Mouse (Mus musculus): ENCODE results near the gene Stx17. TPM values are rescaled to one million over a fixed set of nuclear protein-coding genes. Genes with fewer than 3 reads are reported as not detected.
A peak's percentile ranks its signal among the peaks of the same experiment; 100 is the strongest.

The Stx17 gene
- total RNA-seq, 1 experiment = 3.9 TPM

- H3K27ac ChIP-seq (ENCODE audit: insufficient read depth, low read depth, low read length, poor library complexity, severe bottlenecking) = no peak overlapping the region
- H3K4me1 ChIP-seq (ENCODE audit: control insufficient read depth in 2 of 2, insufficient read depth in 2 of 2, low read length in 2 of 2, poor library complexity in 1 of 2) = no peaks in the 10 kb centered on the region
- in situ Hi-C loops (cut with MboI; ENCODE audit: low sequenced_read_pairs in 2 of 2, unreplicated experiment in 2 of 2) = no loop called here
- no peaks in the 10 kb centered on the region for H3K9me3 ChIP-seq (ENCODE audit: control insufficient read depth, insufficient read depth, low read depth, low read length)
- no peak for DNase-seq (ENCODE audit: low read depth, low spot score)
- no peak for TF ChIP-seq ZNF384 (IDR thresholded peaks at IDR 0.05; ENCODE audit: low read depth, low read length)
- no peak for TF ChIP-seq MAFK (IDR thresholded peaks at IDR 0.05; ENCODE audit: insufficient read depth, low read depth, low read length)
- TF ChIP-seq CHD2 (IDR thresholded peaks at IDR 0.05; ENCODE audit: low read depth, low read length) = no peak
- no peak for TF ChIP-seq ZC3H11A (IDR thresholded peaks at IDR 0.05; ENCODE audit: borderline replicate concordance, low read depth, low read length)
- no peak for TF ChIP-seq HCFC1 (IDR thresholded peaks at IDR 0.05; ENCODE audit: borderline replicate concordance, insufficient read depth, low read length)
- no peak overlapping the region for H3K9ac ChIP-seq (ENCODE audit: insufficient read depth, low read depth, low read length, poor library complexity, severe bottlenecking)
- no peaks in the 10 kb centered on the region for H3K36me3 ChIP-seq (ENCODE audit: control insufficient read depth, insufficient read depth, low read length, poor library complexity, severe bottlenecking)
- H3K4me3 ChIP-seq (ENCODE audit: insufficient read depth in 1 of 2, low read depth in 1 of 2, low read length in 2 of 2, poor library complexity in 1 of 2, severe bottlenecking in 1 of 2) = no peak overlapping the region
Observed at GRCm38 (mm10) chr4:48197925-48198324, 73.2 kb downstream of the Stx17 start.

DNA sequence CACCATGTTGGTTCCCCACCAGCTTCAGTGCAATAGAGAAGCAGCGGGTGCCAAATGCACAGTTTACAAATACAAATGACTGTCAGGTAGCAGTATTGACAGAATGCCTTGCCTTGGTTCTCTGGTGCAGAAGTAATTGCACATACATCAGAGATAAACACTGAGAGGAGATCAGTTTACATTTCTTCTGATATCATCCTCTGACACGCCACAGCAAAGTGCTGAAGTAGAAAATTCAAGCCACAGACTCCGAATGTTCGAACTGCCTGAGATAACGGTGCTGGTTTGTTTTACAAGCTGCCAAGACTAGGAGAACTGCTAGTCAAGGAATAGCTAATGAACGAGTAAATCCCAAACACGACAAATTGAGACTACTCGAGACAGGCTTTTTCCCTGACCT lies 73.7 kb downstream of the Stx17 start:
- no peak for DNase-seq (ENCODE audit: low read depth, low spot score)
- Histone ChIP-seq H3K4me3 (ENCODE audit: insufficient read depth in 1 of 2, low read depth in 1 of 2, low read length in 2 of 2, poor library complexity in 1 of 2, severe bottlenecking in 1 of 2) (no peak overlapping the region), H3K9ac (ENCODE audit: insufficient read depth, low read depth, low read length, poor library complexity, severe bottlenecking) (no peak overlapping the region), H3K9me3 (ENCODE audit: control insufficient read depth, insufficient read depth, low read depth, low read length) (no peaks in the 10 kb centered on the region), H3K36me3 (ENCODE audit: control insufficient read depth, insufficient read depth, low read length, poor library complexity, severe bottlenecking) (no peaks in the 10 kb centered on the region), H3K27ac (ENCODE audit: insufficient read depth, low read depth, low read length, poor library complexity, severe bottlenecking) (no peak overlapping the region), H3K4me1 (ENCODE audit: control insufficient read depth in 2 of 2, insufficient read depth in 2 of 2, low read length in 2 of 2, poor library complexity in 1 of 2) (no peaks in the 10 kb centered on the region)
- in situ Hi-C loops (cut with MboI; ENCODE audit: low sequenced_read_pairs in 2 of 2, unreplicated experiment in 2 of 2) = no loop called here
- TF ChIP-seq HCFC1 (IDR thresholded peaks at IDR 0.05; ENCODE audit: borderline replicate concordance, insufficient read depth, low read length) = no peak

- Histone ChIP-seq H3K9ac (ENCODE audit: insufficient read depth, low read depth, low read length, poor library complexity, severe bottlenecking) (no peak overlapping the region), H3K4me1 (ENCODE audit: control insufficient read depth in 2 of 2, insufficient read depth in 2 of 2, low read length in 2 of 2, poor library complexity in 1 of 2) (no peaks in the 10 kb centered on the region), H3K27ac (ENCODE audit: insufficient read depth, low read depth, low read length, poor library complexity, severe bottlenecking) (no peak overlapping the region), H3K36me3 (ENCODE audit: control insufficient read depth, insufficient read depth, low read length, poor library complexity, severe bottlenecking) (no peaks in the 10 kb centered on the region), H3K4me3 (ENCODE audit: insufficient read depth in 1 of 2, low read depth in 1 of 2, low read length in 2 of 2, poor library complexity in 1 of 2, severe bottlenecking in 1 of 2) (no peak overlapping the region), H3K9me3 (ENCODE audit: control insufficient read depth, insufficient read depth, low read depth, low read length) (no peaks in the 10 kb centered on the region)
- no peak for TF ChIP-seq ZNF384 (IDR thresholded peaks at IDR 0.05; ENCODE audit: low read depth, low read length)
- no peak for TF ChIP-seq HCFC1 (IDR thresholded peaks at IDR 0.05; ENCODE audit: borderline replicate concordance, insufficient read depth, low read length)
- in situ Hi-C loops (cut with MboI; ENCODE audit: low sequenced_read_pairs in 2 of 2, unreplicated experiment in 2 of 2) = no loop called here
- DNase-seq (ENCODE audit: low read depth, low spot score) = no peak
Observed at GRCm38 (mm10) chr4:48203564-48203963, 78.8 kb downstream of the Stx17 start.

GRCm38 (mm10) chr4:48225173-48225572 lies 100.5 kb downstream of the Stx17 start:
- Histone ChIP-seq H3K9ac (ENCODE audit: insufficient read depth, low read depth, low read length, poor library complexity, severe bottlenecking) (no peak overlapping the region), H3K4me1 (ENCODE audit: control insufficient read depth in 2 of 2, insufficient read depth in 2 of 2, low read length in 2 of 2, poor library complexity in 1 of 2) (peaks cover 0 to 3% of the 10 kb centered on the region in 2 experiments; a peak in 1 of 4 replicates), H3K36me3 (ENCODE audit: control insufficient read depth, insufficient read depth, low read length, poor library complexity, severe bottlenecking) (no peaks in the 10 kb centered on the region), H3K27ac (ENCODE audit: insufficient read depth, low read depth, low read length, poor library complexity, severe bottlenecking) (no peak overlapping the region), H3K9me3 (ENCODE audit: control insufficient read depth, insufficient read depth, low read depth, low read length) (no peaks in the 10 kb centered on the region), H3K4me3 (ENCODE audit: insufficient read depth in 1 of 2, low read depth in 1 of 2, low read length in 2 of 2, poor library complexity in 1 of 2, severe bottlenecking in 1 of 2) (no peak overlapping the region)
- TF ChIP-seq ZNF384 (IDR thresholded peaks at IDR 0.05; ENCODE audit: low read depth, low read length) (no peak), ZC3H11A (IDR thresholded peaks at IDR 0.05; ENCODE audit: borderline replicate concordance, low read depth, low read length) (peak; percentile 58; the same call in 1 of the 2 replicates)
- in situ Hi-C loops (cut with MboI; ENCODE audit: low sequenced_read_pairs in 2 of 2, unreplicated experiment in 2 of 2) = no loop called here
- peak; percentile 39 for DNase-seq (ENCODE audit: low read depth, low spot score)

DNA sequence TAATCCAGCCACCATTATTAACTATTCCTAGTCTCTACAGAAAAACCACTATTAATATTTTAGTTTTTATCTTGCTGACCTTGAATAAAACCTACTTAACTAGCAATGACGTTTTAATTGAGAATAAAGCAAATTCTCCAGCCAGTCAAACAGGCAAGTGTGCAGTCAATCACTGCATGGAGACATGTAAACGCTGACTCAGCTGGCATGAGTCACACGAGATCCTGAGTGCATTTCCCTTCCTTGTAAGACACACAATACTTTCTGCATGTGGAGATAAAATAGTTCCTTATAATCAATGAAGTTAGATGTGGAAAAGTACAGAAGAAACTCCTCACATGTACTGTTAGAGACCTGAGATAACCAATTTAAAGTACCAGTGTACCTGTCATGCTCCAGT lies 100.9 kb downstream of the Stx17 start:
- in situ Hi-C loops (cut with MboI; ENCODE audit: low sequenced_read_pairs in 2 of 2, unreplicated experiment in 2 of 2) = no loop called here
- no peak overlapping the region for H3K4me3 ChIP-seq (ENCODE audit: insufficient read depth in 1 of 2, low read depth in 1 of 2, low read length in 2 of 2, poor library complexity in 1 of 2, severe bottlenecking in 1 of 2)
- TF ChIP-seq MAFK (IDR thresholded peaks at IDR 0.05; ENCODE audit: insufficient read depth, low read depth, low read length) (peak; percentile 81), HCFC1 (IDR thresholded peaks at IDR 0.05; ENCODE audit: borderline replicate concordance, insufficient read depth, low read length) (no peak), ZNF384 (IDR thresholded peaks at IDR 0.05; ENCODE audit: low read depth, low read length) (no peak), ZC3H11A (IDR thresholded peaks at IDR 0.05; ENCODE audit: borderline replicate concordance, low read depth, low read length) (no peak)

More for the DNA sequence above, 100.9 kb downstream of the Stx17 start:
- Histone ChIP-seq H3K36me3 (ENCODE audit: control insufficient read depth, insufficient read depth, low read length, poor library complexity, severe bottlenecking) (no peaks in the 10 kb centered on the region), H3K9me3 (ENCODE audit: control insufficient read depth, insufficient read depth, low read depth, low read length) (no peaks in the 10 kb centered on the region), H3K4me1 (ENCODE audit: control insufficient read depth in 2 of 2, insufficient read depth in 2 of 2, low read length in 2 of 2, poor library complexity in 1 of 2) (peaks cover 0 to 3% of the 10 kb centered on the region in 2 experiments; a peak in 1 of 4 replicates), H3K9ac (ENCODE audit: insufficient read depth, low read depth, low read length, poor library complexity, severe bottlenecking) (no peak overlapping the region), H3K27ac (ENCODE audit: insufficient read depth, low read depth, low read length, poor library complexity, severe bottlenecking) (no peak overlapping the region)
- DNase-seq (ENCODE audit: low read depth, low spot score) = no peak
